Mouse (Mus musculus): Measurements from ENCODE around the gene Cse1l.

Cse1l gene

DNA sequence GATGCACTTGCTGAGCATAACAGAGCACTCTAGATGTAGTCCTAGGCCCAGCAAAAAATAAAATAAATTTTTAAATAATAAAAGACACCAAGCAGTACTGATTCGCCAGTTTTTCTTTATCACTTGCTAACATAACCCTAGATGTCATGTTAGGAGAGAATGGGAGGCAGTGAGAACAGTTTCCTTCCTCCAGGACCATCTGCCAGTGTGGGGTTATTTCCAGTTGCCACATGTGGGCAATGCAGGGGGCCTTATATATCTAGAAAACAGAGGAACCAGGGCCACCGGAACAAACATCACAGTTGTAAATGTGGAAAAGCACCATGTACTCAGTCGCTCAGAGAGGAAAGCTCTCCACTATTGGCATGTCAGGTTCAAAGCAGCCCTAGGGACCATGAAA lies 71.7 kb downstream of the Cse1l start:
- DNase-seq: no peak

DNA sequence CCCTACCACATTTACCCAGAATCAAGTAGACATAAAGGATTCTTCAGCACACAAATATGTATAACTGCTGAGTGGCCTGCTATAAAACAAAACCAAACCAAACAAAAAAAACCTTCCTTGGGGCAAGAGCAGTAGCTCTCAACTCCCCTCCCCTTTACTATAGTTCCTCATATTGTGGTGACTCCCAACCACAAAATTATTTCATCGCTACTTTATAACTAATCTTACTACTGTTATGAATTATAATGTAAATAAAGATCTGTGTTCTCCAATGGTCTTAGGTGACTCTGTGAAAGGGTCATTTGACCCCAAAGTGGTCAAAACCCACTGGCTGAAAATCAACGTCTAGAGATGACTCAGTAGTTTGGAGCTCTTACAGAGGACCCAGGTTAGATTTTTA lies 74.3 kb downstream of the Cse1l start:
- no peak for DNase-seq

DNA sequence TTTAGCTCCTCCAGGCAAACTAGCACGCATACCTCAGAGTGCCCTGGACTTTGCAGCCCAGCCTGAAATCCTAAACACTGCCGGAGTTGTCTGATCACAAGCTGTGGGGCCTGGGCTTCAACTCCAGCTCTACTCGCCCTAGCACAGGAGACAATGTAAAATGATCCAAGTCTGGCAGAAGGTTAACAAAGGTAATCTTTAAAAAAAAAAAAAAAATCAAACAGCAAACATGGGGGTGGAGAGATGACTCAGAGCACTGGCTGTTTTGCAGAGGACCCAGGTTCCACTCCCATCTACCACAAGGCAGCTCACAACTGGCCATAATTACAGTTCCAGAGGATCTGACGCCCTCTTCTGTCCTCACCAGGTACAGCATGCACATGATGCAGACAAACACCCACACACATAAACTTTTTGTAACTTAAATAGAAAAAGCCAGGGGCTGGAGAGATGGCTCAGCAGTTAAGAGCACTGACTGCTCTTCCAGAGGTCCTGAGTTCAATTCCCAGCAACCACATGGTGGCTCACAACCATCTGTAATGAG lies 77.6 kb downstream of the Cse1l start:
- DNase-seq: no peak

DNA sequence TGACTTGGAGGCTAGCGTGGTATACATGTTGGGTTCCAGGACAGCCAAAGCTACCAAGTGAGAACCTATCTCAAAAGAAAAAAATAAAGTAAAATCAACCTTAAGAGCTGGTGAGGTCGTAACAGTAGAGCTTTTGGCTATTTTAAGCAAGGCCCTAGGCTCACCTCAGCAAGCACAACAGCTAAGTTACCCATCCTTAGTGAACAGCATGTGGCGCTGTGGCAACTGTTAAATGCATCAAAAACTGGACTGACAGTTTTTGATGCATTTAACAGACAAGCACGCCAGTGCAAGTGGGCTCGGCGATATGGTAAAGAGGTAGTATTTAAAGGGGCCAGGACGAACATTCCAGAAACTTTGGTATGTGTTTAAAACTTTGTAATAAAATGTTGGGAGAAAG lies 85.0 kb downstream of the Cse1l start:
- no peak for DNase-seq

DNA sequence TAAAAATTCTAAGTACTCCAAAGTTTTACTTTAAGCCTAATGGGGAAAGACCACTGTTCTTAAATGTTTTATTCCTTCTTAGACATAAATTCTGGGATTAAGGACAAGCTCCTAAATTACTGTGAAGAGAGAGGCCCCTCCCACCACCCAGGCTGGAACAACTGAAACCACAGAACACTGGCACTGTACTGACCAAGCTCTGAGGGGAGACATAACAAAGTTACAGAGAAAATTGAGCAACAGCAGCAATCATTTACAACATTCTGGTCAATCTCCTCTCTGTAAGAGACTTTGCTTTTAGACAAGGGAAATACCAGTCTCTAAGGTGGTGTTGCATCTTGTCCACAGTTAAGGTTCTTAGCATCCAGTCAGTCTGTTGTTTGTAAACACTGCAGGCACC lies 86.1 kb downstream of the Cse1l start:
- peak in 1 of 2 experiments; percentile 37 for DNase-seq

DNA sequence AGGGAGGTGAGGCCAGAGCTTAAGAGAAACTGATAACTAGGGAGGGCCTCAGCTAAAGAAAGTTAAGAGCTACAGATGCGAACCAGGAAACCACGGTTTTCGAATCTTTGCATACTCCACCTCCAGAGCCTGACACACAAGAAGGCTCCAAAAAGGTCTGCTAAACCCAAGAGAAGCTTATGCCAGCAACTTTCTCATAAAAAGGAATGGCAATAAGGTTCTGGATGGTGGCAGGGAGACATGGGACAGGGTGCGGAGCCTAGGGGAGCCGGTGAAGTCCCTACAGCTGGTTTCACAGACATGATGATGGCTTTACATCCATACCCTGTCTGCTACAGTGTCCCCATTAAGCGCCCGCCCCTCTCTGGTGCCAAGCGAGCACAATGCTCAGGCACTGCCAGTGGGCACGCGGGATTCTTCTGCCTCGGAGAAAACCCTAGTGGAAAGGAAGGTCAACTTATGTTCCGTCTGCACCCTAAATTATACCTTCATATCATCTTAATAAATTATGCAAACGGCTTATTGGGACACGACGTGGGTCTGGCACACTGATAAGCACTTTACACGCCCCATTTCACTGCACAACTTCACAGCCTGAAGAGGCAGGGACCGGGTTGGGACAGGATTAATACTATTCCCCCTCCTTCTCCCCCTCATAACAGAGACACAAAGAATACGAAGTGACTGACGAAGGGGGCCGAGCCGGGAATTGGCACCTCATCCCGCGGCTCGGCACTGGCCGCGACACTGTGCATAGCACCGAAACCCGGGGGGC lies 89.4 kb downstream of the Cse1l start:
- DNase-seq: peak; percentile 15 to 16
